Mouse (Mus musculus) bone marrow macrophage, adult 2 months (primary cell): ENCODE measurements around the gene D1Ertd622e.

Source experiments
- CTCF ChIP-seq: IDR thresholded peaks from 2 replicates; pipeline ENCODE4 v1.5.1; 2012; ENCODE audit warnings: low read depth, mild to moderate bottlenecking, low read length, moderate library complexity
- POLR2A ChIP-seq: IDR thresholded peaks from 2 replicates; pipeline ENCODE4 v1.6.1; 2012; ENCODE audit warnings: mild to moderate bottlenecking, low read depth, low read length, borderline replicate concordance

DNA sequence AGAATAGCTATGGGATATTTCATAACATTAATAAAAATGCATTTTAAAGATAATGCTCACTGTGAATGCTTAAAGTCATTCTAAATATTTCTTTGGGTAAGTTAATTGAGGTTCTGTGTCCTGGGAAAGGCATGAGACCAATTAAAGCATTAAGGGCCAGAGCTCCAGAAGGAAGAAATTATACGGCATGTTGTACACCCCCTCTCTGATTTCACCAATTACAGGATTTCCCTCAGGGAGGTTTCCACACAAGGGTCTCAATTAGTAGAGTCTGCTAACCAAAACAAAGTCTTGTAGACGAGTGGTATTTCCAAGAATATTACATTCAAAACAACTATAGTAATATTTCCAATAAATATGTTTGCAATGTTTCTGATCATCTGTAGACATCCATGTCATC, 50.1 kb downstream of the D1Ertd622e start:
- TF ChIP-seq POLR2A: no peak
- TF ChIP-seq CTCF: no peak
